Mouse (Mus musculus) lung, postnatal 0 days (tissue): ENCODE results near the gene Tmem54.

ENCODE experiments used
- CTCF ChIP-seq: IDR thresholded peaks from 2 replicates; pipeline ENCODE4 v1.5.1; 2016; ENCODE audit warnings: antibody characterized with exemption, mild to moderate bottlenecking
- EP300 ChIP-seq: IDR thresholded peaks from 2 replicates; pipeline ENCODE4 v1.6.1; 2016; ENCODE audit warnings: antibody characterized with exemption, mild to moderate bottlenecking, control low read depth

- TF ChIP-seq CTCF (no peak), EP300 (no peak)
Measured at GRCm38 (mm10) chr4:129135637-129136036, 30.3 kb downstream of the Tmem54 start.
